Mouse (Mus musculus) common myeloid progenitor, adult 5-6 weeks (primary cell): ENCODE measurements around the gene Rtf2. TPM values are rescaled to one million over a fixed set of nuclear protein-coding genes. Genes with fewer than 3 reads are reported as not detected.
A peak's percentile ranks its signal among the peaks of the same experiment; 100 is the strongest.

Experiments used
- ATAC-seq: replicated peaks from 2 replicates; pipeline ENCODE4 v1.8.0; 2016; ENCODE audit warnings: low read depth, mild to moderate bottlenecking, moderate TSS enrichment, inconsistent platforms; ENCODE audit not compliant: poor library complexity, severe bottlenecking
- total RNA-seq: library from RNA; stranded (forward); fragments of 200-1000, 187-1606 nt; gene quantifications from 2 replicates; pipeline ENCODE4 v1.2.3, GENCODE M21; 2017

Gene Rtf2
- total RNA-seq, 1 experiment from 2014 or later, result 139 TPM

GRCm38 (mm10) chr2:172477860-172478259 is 37.5 kb downstream of the Rtf2 start:
- peak; percentile 35 for ATAC-seq

- no peak for ATAC-seq
Observed at GRCm38 (mm10) chr2:172480296-172480695, 39.9 kb downstream of the Rtf2 start.

DNA sequence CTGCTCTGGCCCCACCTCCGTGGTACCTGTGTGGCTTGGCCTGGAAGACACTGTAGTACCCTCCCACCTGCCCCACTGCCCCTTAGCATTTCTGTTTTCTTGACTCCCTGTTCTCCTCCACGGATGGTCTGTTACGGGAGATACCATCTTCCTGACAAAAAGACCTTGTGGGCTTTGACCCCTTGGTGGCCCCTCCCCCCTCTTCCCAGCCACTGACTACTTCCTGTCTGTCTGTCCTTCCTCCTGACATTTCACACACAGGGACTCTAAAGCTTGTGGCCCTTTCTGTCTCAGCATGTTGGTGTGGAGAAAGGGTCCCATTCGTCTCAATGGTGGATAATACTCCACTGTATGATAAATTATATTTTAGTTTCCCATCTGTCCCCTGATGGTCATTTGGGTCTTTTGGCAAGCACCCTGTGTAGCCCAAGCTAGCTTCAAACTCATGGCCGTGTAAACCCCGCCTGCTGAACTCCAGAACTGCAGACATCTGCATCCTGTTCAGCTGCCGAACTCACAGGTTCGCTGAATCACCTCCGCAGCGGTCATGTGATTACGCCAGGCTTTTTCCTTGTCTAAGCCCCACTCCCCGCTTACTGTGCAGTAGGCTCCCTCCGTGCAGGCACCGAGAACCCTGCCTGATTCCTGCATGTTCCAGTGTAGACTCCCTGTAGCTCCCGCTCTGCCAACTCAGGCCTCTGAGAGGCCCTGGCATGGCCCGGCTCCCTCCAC is 41.5 kb downstream of the Rtf2 start:
- peak; percentile 50 for ATAC-seq

GRCm38 (mm10) chr2:172483766-172484413 is 43.5 kb downstream of the Rtf2 start:
- ATAC-seq, result no peak

DNA sequence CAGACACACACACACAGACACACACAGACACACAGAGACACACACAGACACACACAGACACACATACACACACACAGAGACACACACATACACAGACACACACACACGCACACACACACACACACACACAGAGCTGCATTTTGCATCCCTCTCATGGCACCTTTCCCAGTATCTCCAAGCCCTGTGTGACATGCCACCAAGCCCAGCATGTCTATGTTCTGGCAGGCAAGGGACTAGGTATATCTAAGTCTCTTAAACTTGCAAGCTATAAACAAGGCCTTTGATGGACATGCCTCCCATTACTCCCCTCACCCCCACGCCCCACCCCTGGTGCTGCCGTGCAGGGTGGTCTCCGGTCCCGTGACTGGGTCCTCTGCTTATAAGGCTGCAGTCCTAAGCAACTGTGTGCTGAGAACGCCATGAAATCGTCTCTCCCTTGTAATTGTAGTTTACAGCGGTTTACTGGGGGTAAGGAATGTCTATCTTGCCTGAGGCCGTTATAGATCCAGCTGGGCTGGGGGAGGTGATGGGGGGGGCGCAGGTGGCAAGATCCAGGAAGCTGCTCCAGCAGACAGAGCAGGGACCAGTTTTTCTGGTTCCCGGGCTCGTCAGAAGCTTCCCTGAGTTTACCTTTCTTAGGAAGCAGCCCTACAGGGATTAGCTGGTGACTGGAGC is 44.5 kb downstream of the Rtf2 start:
- no peak for ATAC-seq

DNA sequence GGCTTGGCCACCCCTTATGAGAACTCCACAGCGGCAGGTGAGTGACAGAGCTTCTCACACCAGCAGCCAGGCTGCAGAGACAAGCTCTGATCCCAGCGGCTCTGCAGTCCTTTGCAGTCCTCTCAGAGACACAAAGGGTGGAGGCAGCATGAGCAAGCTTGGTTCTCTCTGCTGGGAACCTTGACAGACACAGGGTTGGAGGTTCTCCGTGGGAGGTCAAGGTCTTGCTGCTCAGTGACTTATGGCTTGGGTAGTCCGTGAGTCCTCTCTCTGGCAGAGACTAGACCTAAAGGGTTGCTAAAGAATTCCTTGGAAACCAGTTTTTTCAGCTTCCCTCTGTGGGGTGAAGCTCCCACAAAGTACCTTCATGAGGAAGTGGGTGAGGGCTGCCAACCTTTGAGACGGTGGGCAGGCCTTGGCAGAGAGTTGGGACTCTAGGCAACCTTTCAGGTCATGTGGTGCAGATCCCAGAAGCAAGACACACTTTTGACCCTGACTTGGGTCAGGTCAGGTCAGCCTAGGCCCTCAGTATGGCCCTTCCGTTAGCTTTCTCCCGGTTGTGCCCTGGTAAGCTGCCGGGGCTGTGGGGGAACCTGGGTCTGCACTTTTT is 56.5 kb downstream of the Rtf2 start:
- no peak for ATAC-seq

DNA sequence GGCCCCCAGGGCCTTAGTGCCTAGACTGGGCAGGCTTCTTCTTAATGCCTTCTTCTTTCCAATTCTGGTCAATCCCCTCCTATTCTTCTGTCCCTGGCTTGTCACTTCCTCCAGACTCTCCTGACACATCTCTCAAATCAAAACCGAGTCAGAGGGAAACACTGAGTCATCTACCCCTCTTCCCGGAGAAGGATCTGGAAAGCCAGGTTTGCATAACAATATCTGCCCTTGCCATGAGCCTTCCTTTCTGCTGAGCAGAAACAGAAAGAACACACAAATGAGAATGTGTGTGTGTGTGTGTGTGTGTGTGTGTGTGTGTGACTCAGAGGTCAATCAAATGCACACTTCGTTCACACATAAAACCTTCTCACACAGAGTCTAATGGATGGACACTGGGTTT is 58.5 kb downstream of the Rtf2 start:
- no peak for ATAC-seq

DNA sequence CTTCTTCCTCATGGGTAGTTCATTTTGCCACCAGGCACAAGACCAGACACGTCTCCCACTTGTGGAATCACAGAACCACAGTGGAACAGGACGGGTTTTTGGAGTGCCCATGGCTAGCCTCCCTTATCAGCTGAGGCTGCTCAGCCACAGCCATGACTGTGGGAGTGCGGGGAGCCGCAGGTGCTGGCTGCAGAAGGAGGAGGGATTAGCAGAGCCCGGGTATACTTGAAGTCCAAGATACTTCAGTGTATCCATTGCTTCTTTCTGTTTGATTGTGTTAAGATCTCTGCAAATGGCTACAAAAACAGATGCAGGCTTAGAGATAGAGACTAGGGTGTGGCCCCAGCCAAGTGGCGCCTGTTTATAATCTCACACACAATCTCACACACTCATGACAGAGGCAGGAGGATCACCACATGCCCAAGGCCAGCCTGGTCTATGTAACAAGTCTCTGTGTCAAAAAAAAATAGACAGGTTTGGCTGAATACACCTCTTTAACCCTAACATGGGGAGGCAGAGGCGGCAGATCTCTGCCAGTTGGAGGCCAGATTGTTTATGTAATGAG is 60.5 kb downstream of the Rtf2 start:
- ATAC-seq, result peak; percentile 55; the same call in 1 of the 2 replicates

DNA sequence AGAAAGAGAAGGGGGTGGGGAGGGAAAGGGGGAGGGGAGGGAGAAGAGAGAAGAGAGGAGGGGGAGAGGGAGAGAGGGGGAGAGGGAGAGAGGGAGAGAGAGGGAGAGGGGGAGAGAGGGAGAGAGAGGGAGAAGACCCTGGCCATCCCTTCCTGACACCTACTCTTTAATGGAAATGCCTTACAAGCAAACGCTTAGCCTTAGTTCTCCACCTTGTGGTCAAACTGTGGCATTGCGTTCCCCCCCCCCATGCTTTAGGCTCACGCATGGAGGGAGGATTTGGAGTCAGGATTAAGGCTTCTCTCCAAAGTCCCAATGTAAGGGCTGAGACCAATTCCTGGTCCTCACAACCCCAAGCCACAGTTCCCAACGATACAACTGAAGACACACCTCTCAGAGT is 61.0 kb downstream of the Rtf2 start:
- peak; percentile 94 for ATAC-seq

GRCm38 (mm10) chr2:172502168-172502567 is 61.8 kb downstream of the Rtf2 start:
- no peak for ATAC-seq

- ATAC-seq, result no peak
Observed at GRCm38 (mm10) chr2:172506121-172506520, 65.8 kb downstream of the Rtf2 start.

GRCm38 (mm10) chr2:172510056-172510712 is 69.8 kb downstream of the Rtf2 start:
- ATAC-seq, result no peak

GRCm38 (mm10) chr2:172510899-172511298 is 70.5 kb downstream of the Rtf2 start:
- no peak for ATAC-seq

DNA sequence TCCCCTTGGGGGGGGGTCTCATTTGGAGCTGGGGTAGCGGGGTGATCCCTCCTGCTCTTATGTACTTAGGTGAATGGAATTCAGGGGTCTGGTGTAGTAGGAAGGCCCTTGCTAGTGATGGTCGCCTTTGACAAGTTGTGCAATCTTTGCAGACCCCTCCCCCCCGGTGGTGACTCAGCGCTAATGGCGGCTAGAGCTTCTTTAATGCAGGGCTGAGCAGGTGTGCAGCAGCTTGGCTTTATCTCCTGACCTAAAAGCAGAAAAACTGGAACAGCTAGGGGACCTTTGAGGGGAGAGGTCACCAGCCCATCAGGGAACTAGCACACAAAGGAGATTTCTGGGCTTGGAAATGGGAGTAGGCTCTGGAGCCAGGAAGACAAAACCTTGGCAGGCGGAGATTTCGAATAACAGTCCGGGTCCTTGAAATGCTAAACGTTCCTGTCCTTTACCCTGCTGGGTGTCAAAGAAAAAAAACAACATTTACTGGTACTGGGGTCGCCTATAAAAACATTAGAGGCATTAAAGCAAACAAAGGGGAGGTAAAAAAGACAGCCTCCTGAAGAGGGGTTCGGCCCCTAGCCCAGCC is 76.1 kb downstream of the Rtf2 start:
- ATAC-seq, result no peak

Other genes starting within 250 kb of the Rtf2 start
- gene Mc3r, start 192.1 kb upstream of the Rtf2 start, total RNA-seq, result not detected in 2 replicates
- 5.6 and 6.8 TPM in 2 replicates for gene Fam210b, start 95.0 kb upstream of the Rtf2 start, total RNA-seq
- 56.2 and 57.1 TPM in 2 replicates for gene Aurka, start 70.0 kb upstream of the Rtf2 start, total RNA-seq
- gene Cstf1, start 69.9 kb upstream of the Rtf2 start, total RNA-seq, result 40.3 and 52.1 TPM in 2 replicates
- 0.44 and 1.5 TPM in 2 replicates for gene Cass4, start 46.8 kb upstream of the Rtf2 start, total RNA-seq
- 0.05 TPM in 1 of 2 replicates, not detected in the other for gene Gcnt7, start 18.0 kb downstream of the Rtf2 start, total RNA-seq
- 0.63 TPM in 1 of 2 replicates, not detected in the other for gene Fam209, start 32.0 kb downstream of the Rtf2 start, total RNA-seq
- gene Tfap2c, start 109.0 kb downstream of the Rtf2 start, total RNA-seq, result not detected in 2 replicates